Mouse (Mus musculus) MEL (cell line): ENCODE measurements around the gene Rhoa.

ENCODE experiments used
- CHD1 ChIP-seq: IDR thresholded peaks from 2 replicates; pipeline ENCODE4 v1.6.1; 2012; ENCODE audit warnings: low read depth, mild to moderate bottlenecking, inconsistent platforms, low read length, improper control_type of control experiment
- CHD2 ChIP-seq: IDR thresholded peaks from 2 replicates; pipeline ENCODE4 v1.6.1; 2011; ENCODE audit warnings: low read length, improper control_type of control experiment
- CTCF ChIP-seq, 3 experiments: IDR thresholded peaks in 2 of 3; conservative IDR thresholded peaks in 1 of 3; 2 replicates each; pipeline ENCODE4 v1.5.1; 2011 to 2012; ENCODE audit warnings: low read length in 3 of 3, low read depth in 2 of 3, mild to moderate bottlenecking in 2 of 3, improper control_type of control experiment in 1 of 3, inconsistent platforms in 1 of 3, mixed read lengths in 1 of 3, moderate library complexity in 1 of 3; ENCODE audit not compliant: control insufficient read depth in 1 of 3, insufficient read depth in 1 of 3, poor library complexity in 1 of 3, severe bottlenecking in 1 of 3
- ELF1 ChIP-seq: IDR thresholded peaks from 2 replicates; pipeline ENCODE4 v1.6.1; 2014; ENCODE audit warnings: low read depth, mild to moderate bottlenecking, inconsistent platforms, low read length, improper control_type of control experiment, moderate library complexity
- GABPA ChIP-seq: IDR thresholded peaks from 2 replicates; pipeline ENCODE4 v1.6.1; 2012; ENCODE audit warnings: low read depth, mild to moderate bottlenecking, inconsistent platforms, low read length, improper control_type of control experiment, moderate library complexity
- GATA1 ChIP-seq: IDR thresholded peaks from 2 replicates; pipeline ENCODE4 v1.6.1; 2011; ENCODE audit warnings: low read depth, low read length, improper control_type of control experiment
- JUND ChIP-seq: IDR thresholded peaks from 2 replicates; pipeline ENCODE4 v1.6.1; 2011; ENCODE audit warnings: low read depth, mild to moderate bottlenecking, improper control_type of control experiment, low read length
- MXI1 ChIP-seq: IDR thresholded peaks from 2 replicates; pipeline ENCODE4 v1.6.1; 2011; ENCODE audit warnings: mild to moderate bottlenecking, low read depth, low read length, improper control_type of control experiment
- POLR2A ChIP-seq, 2 experiments: IDR thresholded peaks; 2 replicates each; pipeline ENCODE4 v1.6.1; 2011 to 2012; ENCODE audit warnings: low read length in 2 of 2, mild to moderate bottlenecking in 2 of 2, control low read depth in 1 of 2, improper control_type of control experiment in 1 of 2, low read depth in 1 of 2, moderate library complexity in 1 of 2; ENCODE audit not compliant: control insufficient read depth in 1 of 2, insufficient read depth in 1 of 2, poor library complexity in 1 of 2
- POLR2AphosphoS2 ChIP-seq: IDR thresholded peaks from 2 replicates; pipeline ENCODE4 v1.6.1; 2011; ENCODE audit warnings: low read length, improper control_type of control experiment
- SMC3 ChIP-seq: IDR thresholded peaks from 2 replicates; pipeline ENCODE4 v1.6.1; 2011; ENCODE audit warnings: low read depth, low read length, improper control_type of control experiment
- ZC3H11A ChIP-seq: IDR thresholded peaks from 2 replicates; pipeline ENCODE4 v1.6.1; 2012; ENCODE audit warnings: low read depth, mild to moderate bottlenecking, inconsistent platforms, low read length, improper control_type of control experiment

GRCm38 (mm10) chr9:108262494-108263049, 43.4 kb upstream of the Rhoa start:
- no peak for TF ChIP-seq MXI1
- no peak for TF ChIP-seq CTCF (IDR thresholded peaks at IDR 0.05 in 2 of 3, conservative IDR thresholded peaks at IDR 0.05 in 1 of 3; ENCODE audit: control insufficient read depth in 1 of 3, insufficient read depth in 1 of 3, low read depth in 2 of 3, low read length in 3 of 3, poor library complexity in 1 of 3, severe bottlenecking in 1 of 3)
- TF ChIP-seq POLR2AphosphoS2: no peak
- no peak for TF ChIP-seq ZC3H11A
- 0 out of 2 replicates have a peak, but pooled peaks have one; percentile 73 for TF ChIP-seq CHD1
- TF ChIP-seq CHD2: no peak
- no peak for TF ChIP-seq SMC3
- TF ChIP-seq ELF1: no peak
- no peak for TF ChIP-seq JUND
- no peak for TF ChIP-seq POLR2A (IDR thresholded peaks at IDR 0.05; ENCODE audit: control insufficient read depth in 1 of 2, insufficient read depth in 1 of 2, low read depth in 1 of 2, low read length in 2 of 2, poor library complexity in 1 of 2)
- TF ChIP-seq GATA1: no peak
- no peak for TF ChIP-seq GABPA
